Mouse (Mus musculus) E14TG2a.4 (cell line): ENCODE measurements around the gene Idnk.

Experiments used
- H3K27me3 ChIP-seq: 2 replicates; pipeline ENCODE4 v1.6.1; 2014; ENCODE audit warnings: low read length, control low read depth; ENCODE audit not compliant: insufficient read depth
- H3K36me3 ChIP-seq: 2 replicates; pipeline ENCODE4 v1.6.1; 2014; ENCODE audit warnings: low read length, control low read depth; ENCODE audit not compliant: insufficient read depth
- H3K4me1 ChIP-seq: replicated peaks from 2 replicates; pipeline ENCODE4 v1.6.1; 2014; ENCODE audit warnings: low read depth, low read length, control low read depth
- H3K4me3 ChIP-seq: replicated peaks from 2 replicates; pipeline ENCODE4 v1.5.1; 2014; ENCODE audit warnings: mild to moderate bottlenecking, low read length
- H3K9me3 ChIP-seq: 2 replicates; pipeline ENCODE4 v1.6.1; 2014; ENCODE audit warnings: low read length, control low read depth
- CTCF ChIP-seq: conservative IDR thresholded peaks from 2 replicates; pipeline ENCODE4 v1.5.1; 2014; ENCODE audit warnings: low read length
- NANOG ChIP-seq: IDR thresholded peaks from 2 replicates; pipeline ENCODE4 v1.6.1; 2014; ENCODE audit warnings: borderline replicate concordance, low read length, mixed read lengths
- POU5F1 ChIP-seq: IDR thresholded peaks from 2 replicates; pipeline ENCODE4 v1.6.1; 2014; ENCODE audit warnings: low read length, borderline replicate concordance

Idnk gene

GRCm38 (mm10) chr13:58122786-58123297 is 34.6 kb upstream of the Idnk start:
- Histone ChIP-seq H3K4me3 (no peak overlapping the region), H3K36me3 (peaks cover 23% of the 10 kb centered on the region), H3K9me3 (no peaks in the 10 kb centered on the region), H3K4me1 (peaks cover 27% of the 10 kb centered on the region), H3K27me3 (no peaks in the 10 kb centered on the region)
- no peak for TF ChIP-seq CTCF
- TF ChIP-seq NANOG, result no peak
- no peak for TF ChIP-seq POU5F1

- no peaks in the 10 kb centered on the region for H3K9me3 ChIP-seq
- no peaks in the 10 kb centered on the region for H3K27me3 ChIP-seq
- H3K36me3 ChIP-seq, result peaks cover 23% of the 10 kb centered on the region
- TF ChIP-seq NANOG (no peak), POU5F1 (no peak), CTCF (no peak)
- H3K4me3 ChIP-seq, result no peak overlapping the region
- H3K4me1 ChIP-seq, result peaks cover 23% of the 10 kb centered on the region
These were observed 34.1 kb upstream of the Idnk start for GRCm38 (mm10) chr13:58123381-58123780.

- Histone ChIP-seq H3K27me3 (no peaks in the 10 kb centered on the region), H3K36me3 (peaks cover 23% of the 10 kb centered on the region), H3K9me3 (no peaks in the 10 kb centered on the region), H3K4me1 (peaks cover 23% of the 10 kb centered on the region), H3K4me3 (no peak overlapping the region)
- TF ChIP-seq CTCF (no peak), POU5F1 (no peak), NANOG (no peak)
These were observed 33.2 kb upstream of the Idnk start for GRCm38 (mm10) chr13:58124278-58124677.

GRCm38 (mm10) chr13:58124989-58125388 is 32.5 kb upstream of the Idnk start:
- TF ChIP-seq POU5F1 (no peak), NANOG (no peak), CTCF (no peak)
- Histone ChIP-seq H3K36me3 (peaks cover 23% of the 10 kb centered on the region), H3K9me3 (no peaks in the 10 kb centered on the region), H3K4me3 (no peak overlapping the region), H3K27me3 (no peaks in the 10 kb centered on the region), H3K4me1 (peaks cover 29% of the 10 kb centered on the region)

GRCm38 (mm10) chr13:58126126-58126525 is 31.3 kb upstream of the Idnk start:
- Histone ChIP-seq H3K36me3 (peaks cover 23% of the 10 kb centered on the region), H3K27me3 (no peaks in the 10 kb centered on the region), H3K4me3 (peak overlapping the region; percentile 67), H3K4me1 (peaks cover 38% of the 10 kb centered on the region), H3K9me3 (no peaks in the 10 kb centered on the region)
- TF ChIP-seq POU5F1, result no peak
- TF ChIP-seq CTCF, result peak; percentile 90

GRCm38 (mm10) chr13:58126862-58127765 is 30.3 kb upstream of the Idnk start:
- peaks cover 47% of the 10 kb centered on the region for H3K4me1 ChIP-seq
- no peaks in the 10 kb centered on the region for H3K9me3 ChIP-seq
- TF ChIP-seq CTCF (no peak), NANOG (no peak), POU5F1 (no peak)
- no peaks in the 10 kb centered on the region for H3K27me3 ChIP-seq
- H3K4me3 ChIP-seq, result peak overlapping the region; percentile 91
- H3K36me3 ChIP-seq, result peaks cover 23% of the 10 kb centered on the region

- peak overlapping the region; percentile 91 for H3K4me3 ChIP-seq
- TF ChIP-seq CTCF (no peak), NANOG (no peak), POU5F1 (no peak)
- no peaks in the 10 kb centered on the region for H3K27me3 ChIP-seq
- peaks cover 23% of the 10 kb centered on the region for H3K36me3 ChIP-seq
- H3K9me3 ChIP-seq, result no peaks in the 10 kb centered on the region
- H3K4me1 ChIP-seq, result peaks cover 47% of the 10 kb centered on the region
These were observed 29.6 kb upstream of the Idnk start for GRCm38 (mm10) chr13:58127766-58128361.

- Histone ChIP-seq H3K9me3 (no peaks in the 10 kb centered on the region), H3K36me3 (peaks cover 23% of the 10 kb centered on the region), H3K4me3 (peak within 1 kb of the TSS; percentile 91), H3K27me3 (no peaks in the 10 kb centered on the region), H3K4me1 (peaks cover 47% of the 10 kb centered on the region)
- TF ChIP-seq NANOG, result no peak
- no peak for TF ChIP-seq POU5F1
- no peak for TF ChIP-seq CTCF
These were observed 29.1 kb upstream of the Idnk start, which contains the start of gene Hnrnpa0 for GRCm38 (mm10) chr13:58128396-58128767. Hnrnpa0 (minus strand) TSS chr13:58128556.
